Mouse (Mus musculus) adrenal gland, postnatal 10 days (tissue): ENCODE data around the gene Slc16a10. TPM values are rescaled to one million over a fixed set of nuclear protein-coding genes. Genes with fewer than 3 reads are reported as not detected.
A peak's percentile ranks its signal among the peaks of the same experiment; 100 is the strongest.

Experiments used
- DNase-seq: peaks from one replicate; pipeline ENCODE4 v3.0.0; 2021; ENCODE audit warnings: mixed read lengths
- total RNA-seq, 2 experiments: library from RNA; stranded (reverse); gene quantifications; 2 replicates each; pipeline ENCODE4 v1.2.3; 2021

Slc16a10 gene
- total RNA-seq, 2 experiments from 2014 or later: 17.0 to 18.4 TPM

DNA sequence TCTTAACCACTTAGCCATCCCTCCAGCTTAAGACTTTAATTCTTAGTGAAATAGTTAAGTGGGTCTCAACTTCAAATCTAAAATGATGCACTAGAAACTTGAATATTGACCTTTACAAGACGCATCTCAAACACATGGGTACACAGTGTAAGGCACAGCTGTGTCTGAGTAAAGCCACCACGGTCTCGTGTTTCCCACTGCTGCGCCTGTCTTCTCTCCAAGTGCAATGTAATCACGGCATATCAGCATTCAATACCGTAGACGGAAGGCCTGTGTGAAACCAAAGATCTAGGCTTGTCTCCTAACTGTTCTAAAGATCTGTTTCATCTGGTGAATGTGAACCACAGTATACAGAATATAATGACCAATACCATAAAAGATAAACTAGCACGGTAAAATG is 33.1 kb downstream of the Slc16a10 start:
- DNase-seq: no peak

- DNase-seq: peak; percentile 24
Observed at GRCm38 (mm10) chr10:40107995-40108394, 34.1 kb downstream of the Slc16a10 start.

DNA sequence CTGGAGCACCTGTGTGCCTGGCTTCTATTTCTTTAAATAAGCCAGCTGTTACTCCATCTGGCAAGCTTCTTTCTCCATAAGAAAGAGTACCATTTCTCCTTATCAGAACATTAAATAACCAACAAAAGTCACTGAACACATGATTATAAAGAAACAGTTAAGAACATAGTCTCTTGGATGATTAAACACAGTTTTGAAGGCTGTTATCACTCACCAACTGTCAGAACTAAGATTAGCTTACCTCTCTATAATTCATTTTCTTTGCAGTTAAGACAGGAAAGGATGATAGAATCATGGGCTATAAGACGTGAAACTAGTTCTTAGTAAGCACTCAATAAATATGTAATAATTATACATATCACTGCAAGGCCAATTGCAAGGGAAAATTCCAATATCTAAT is 36.9 kb downstream of the Slc16a10 start:
- no peak for DNase-seq

GRCm38 (mm10) chr10:40103790-40104189 is 38.3 kb downstream of the Slc16a10 start:
- peak; percentile 48 for DNase-seq

- DNase-seq: no peak
Observed at GRCm38 (mm10) chr10:40102986-40103385, 39.1 kb downstream of the Slc16a10 start.

GRCm38 (mm10) chr10:40102166-40102565 is 39.9 kb downstream of the Slc16a10 start:
- DNase-seq: no peak

DNA sequence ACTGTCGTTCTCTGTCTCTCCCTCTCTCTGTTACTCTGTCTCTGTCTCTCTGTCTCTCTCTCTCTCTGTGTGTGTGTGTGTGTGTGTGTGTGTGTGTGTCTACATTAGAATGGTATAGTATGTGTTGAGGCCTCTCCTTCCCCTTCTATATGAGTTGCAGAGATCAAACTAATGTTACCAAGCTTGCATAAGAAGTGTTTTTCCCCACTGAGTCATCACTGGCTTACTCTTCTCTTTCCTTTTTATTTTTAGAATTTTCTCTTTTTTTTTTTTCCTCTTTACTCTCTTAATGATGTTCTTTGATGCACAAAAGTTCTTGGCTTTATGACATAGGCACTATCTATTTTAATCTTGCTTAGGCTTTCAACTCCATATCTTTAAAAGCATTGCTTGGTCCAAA is 43.6 kb downstream of the Slc16a10 start:
- no peak for DNase-seq

DNA sequence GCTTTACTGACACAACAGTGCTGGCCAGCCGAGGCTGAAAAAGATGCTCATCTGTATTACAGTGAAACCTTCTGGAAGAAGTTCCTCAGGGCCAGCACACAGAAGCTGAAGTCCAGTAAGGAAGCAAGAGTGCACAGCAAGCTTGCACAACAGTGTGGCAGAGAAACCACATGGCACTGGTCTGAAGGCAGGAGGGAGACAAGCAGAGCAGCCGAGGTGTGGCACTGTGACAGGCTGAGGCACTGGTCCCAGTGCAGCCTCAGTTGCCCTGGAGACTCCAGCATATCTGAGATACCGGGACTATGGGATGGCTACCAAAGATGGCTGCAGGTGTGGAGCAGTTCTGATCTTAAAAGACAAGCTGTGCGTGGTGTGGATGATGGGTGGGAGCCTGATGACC is 44.5 kb downstream of the Slc16a10 start:
- DNase-seq: peak; percentile 35

DNA sequence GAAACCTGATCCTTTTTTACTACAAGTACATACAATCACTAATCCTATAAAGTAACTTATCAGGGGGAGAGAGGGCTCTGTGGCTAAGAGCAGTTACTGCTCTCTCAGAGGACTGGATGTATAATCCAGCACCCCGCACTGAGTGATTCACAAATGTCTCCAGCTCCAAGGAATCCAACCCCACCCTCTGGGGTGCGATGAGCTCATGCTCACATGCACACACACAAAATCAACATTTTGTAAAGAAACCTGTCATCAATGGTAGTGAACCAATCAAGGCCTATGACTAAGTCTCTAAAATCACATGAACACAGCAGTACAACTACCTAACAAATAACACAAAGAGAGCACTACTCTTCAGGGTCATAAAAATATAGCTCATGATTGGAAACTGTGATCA is 47.3 kb downstream of the Slc16a10 start:
- no peak for DNase-seq

- no peak for DNase-seq
Observed at GRCm38 (mm10) chr10:40093526-40093925, 48.5 kb downstream of the Slc16a10 start.

DNA sequence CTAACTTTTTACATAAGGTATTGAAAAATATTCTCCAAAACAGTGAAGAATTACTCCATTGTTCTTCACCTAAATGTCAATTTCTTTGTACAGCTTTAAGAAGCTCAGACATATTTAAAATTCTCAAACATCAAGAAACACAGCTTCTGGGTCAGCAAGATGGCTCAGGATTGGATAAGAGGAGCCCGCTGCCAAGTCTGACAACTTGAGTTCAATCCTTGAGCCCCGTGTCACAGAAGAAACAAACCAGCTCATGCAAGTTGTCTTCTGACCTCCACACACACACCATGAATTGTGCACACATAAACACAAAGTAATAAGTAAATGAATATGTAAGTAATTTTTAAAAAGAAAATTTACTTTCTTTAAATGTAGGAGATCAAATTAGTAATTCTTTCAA is 50.6 kb downstream of the Slc16a10 start:
- DNase-seq: no peak

DNA sequence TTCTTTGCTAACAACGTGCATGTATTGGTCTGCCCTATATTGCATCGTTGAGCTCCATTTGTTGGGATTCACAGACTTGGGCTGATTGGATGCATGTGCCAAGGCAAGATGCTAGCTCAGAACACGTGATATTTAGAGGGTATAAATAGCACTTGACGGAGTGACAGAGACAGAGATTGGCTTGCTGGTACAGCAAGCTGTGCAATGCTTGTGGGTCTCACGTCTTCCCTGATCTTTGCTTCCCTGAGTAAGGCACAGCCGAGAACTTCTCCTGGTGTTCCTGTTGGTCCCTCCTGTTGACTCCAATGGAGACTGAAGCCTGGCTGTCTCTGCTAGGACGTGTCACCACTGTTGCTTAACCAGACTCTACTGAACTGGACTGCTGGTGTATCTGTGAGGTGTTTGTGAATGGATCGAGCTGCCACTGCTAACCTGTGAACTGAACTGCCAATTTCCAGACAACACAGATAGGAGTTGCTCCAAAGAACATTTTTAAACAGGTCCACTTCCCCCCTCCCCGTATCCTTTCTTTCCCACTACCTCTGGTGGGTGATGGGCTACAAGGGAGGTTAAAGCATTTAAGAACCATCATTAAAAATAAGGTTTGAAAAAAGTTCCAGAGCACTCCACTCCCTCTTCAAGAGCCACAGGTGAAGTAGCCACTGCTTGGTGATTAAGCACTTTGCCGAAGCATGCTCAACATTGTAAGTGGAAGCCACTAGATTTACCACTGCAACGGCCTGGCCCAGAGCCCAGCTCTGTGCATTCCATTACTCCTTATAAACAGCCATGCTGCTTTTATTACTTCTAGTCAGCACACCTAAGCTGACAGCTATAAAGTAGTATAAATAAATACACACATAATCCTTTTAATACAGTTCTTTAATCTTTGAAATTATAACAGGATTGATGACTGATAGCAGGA is 51.3 kb downstream of the Slc16a10 start:
- no peak for DNase-seq

GRCm38 (mm10) chr10:40084332-40085093 is 57.5 kb downstream of the Slc16a10 start:
- DNase-seq: peak; percentile 58

- no peak for DNase-seq
Observed at GRCm38 (mm10) chr10:40083556-40083955, 58.5 kb downstream of the Slc16a10 start.

GRCm38 (mm10) chr10:40082668-40083067 is 59.4 kb downstream of the Slc16a10 start:
- DNase-seq: no peak

- DNase-seq: no peak
Observed at GRCm38 (mm10) chr10:40080533-40080932, 61.5 kb downstream of the Slc16a10 start.

- DNase-seq: no peak
Observed at GRCm38 (mm10) chr10:40079256-40079655, 62.8 kb downstream of the Slc16a10 start.

DNA sequence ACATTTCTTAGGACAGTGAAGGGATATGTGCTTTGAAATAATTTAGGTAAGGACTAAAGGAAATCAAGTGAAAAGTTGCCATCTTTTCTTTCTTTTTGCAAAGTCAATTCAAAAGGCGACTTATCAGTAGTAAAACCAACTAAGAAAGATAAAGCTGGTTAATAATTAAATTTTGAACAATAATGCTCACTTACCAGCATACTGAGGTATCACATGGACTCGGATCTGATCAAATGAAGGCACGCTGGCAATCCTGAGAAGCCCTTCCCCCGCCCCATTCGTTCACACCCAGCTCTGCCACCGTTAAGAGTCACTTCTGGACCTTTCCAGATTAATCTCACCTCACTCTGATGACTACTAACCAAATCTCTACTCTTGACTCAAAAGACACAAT is 64.1 kb downstream of the Slc16a10 start:
- DNase-seq: no peak

GRCm38 (mm10) chr10:40077346-40077959 is 64.6 kb downstream of the Slc16a10 start:
- DNase-seq: peak; percentile 61

DNA sequence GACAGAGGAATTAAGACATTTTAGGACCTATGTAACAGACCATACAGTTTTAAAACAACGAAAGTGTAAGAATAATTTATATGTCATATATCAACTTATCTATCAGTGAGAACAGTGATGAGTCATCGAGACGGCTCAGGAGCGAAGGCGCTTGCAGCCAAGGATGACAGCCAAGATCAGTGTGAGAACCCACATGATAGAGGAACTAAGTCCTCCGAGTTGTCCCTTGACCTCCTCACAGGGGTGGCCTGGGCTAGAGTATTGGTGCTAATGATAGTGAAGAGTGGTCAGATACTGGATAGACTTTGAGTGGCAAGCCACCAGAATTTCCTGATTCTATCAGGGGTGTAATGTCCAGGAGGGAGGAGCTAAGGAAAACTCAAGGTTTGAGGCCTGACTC is 68.5 kb downstream of the Slc16a10 start:
- DNase-seq: no peak

DNA sequence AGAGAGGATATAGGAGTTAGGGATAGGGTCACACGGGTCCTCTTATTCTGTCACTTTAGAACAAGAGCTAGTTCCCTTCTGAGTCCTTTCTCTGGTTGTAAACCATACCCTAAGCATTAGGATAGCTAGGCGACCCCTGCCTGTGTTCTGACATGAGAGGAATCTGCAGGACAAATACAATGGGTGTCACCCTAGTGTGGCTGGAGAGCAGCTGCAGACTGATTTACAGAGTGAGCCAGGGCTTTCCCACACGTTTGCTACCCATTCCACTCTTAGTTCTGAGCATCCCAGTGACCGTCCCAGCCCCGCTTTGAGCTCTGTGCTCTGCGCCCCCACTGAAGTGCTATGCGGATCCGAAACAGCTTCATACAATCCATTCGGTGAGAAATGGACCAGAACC is 71.4 kb downstream of the Slc16a10 start:
- DNase-seq: no peak

DNA sequence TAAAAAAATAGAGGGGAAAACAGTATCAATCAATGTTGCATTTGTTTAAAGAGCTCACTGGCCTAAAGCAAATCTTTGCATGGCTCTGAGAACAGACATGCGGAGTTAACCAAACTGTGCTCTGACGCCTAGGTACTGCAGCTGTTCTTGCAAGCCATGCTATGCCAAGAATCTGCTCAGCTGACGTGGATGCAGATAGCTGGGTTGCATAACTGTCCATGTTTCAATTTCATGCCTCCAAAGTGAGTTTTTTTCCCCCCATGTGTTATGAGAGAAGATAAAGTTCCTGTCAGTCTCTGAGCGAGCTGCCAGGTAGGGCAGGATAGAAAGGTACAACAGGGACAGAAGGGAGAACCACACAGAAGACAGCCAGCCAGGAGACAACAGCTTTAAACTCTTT is 72.8 kb downstream of the Slc16a10 start:
- DNase-seq: peak; percentile 26

DNA sequence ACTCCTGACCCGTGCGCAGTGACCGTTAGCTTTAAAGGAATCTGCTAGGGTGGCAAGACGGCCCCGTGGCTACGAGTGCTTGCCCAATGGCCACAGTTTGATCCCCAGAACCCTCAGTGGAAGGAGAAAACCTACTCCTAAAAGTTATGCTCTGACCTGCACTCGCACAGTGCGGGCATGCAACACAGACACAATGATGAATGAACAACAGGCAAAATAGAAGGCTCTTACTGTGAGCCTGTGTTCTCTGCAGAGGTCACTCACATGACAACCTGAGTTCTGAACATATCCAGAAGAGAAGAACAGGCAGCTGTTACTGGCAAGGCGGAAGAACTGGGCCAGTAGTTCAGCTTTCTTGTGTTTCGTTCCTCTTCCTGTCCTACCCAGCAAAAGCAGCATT is 73.5 kb downstream of the Slc16a10 start:
- DNase-seq: no peak
